Mouse (Mus musculus) MEL (cell line): ENCODE data around the gene Tut4. TPM values are rescaled to one million over a fixed set of nuclear protein-coding genes. Genes with fewer than 3 reads are reported as not detected.

Experiments
- DNase-seq: peaks from one replicate; pipeline ENCODE4 v3.0.0; 2011; ENCODE audit warnings: low read depth, low spot score
- H3K27ac ChIP-seq: 2 replicates; pipeline ENCODE4 v1.5.1; 2012; ENCODE audit warnings: low read depth, mild to moderate bottlenecking, control low read depth, low read length, moderate library complexity; ENCODE audit not compliant: control insufficient read depth
- H3K27me3 ChIP-seq, 2 experiments: fragments of 150-350 bp in 1 of 2; sonication (generic) in 1 of 2; 2 replicates each; pipeline ENCODE4 v1.6.1; 2012; ENCODE audit warnings: low read length in 2 of 2, mild to moderate bottlenecking in 2 of 2, improper control_type of control experiment in 1 of 2, moderate library complexity in 1 of 2; ENCODE audit not compliant: insufficient read depth in 2 of 2, control insufficient read depth in 1 of 2
- H3K36me3 ChIP-seq, 2 experiments: 2 replicates each; pipeline ENCODE4 v1.6.1; 2012 to 2014; ENCODE audit warnings: low read length in 2 of 2, improper control_type of control experiment in 1 of 2, inconsistent platforms in 1 of 2, mild to moderate bottlenecking in 1 of 2; ENCODE audit not compliant: insufficient read depth in 2 of 2, control insufficient read depth in 1 of 2
- H3K4me1 ChIP-seq, 2 experiments: fragments of 150-350 bp in 1 of 2; sonication (generic) in 1 of 2; 2 replicates each; pipeline ENCODE4 v1.6.1; 2012; ENCODE audit warnings: low read length in 2 of 2, improper control_type of control experiment in 1 of 2, mild to moderate bottlenecking in 1 of 2; ENCODE audit not compliant: insufficient read depth in 2 of 2, control insufficient read depth in 1 of 2
- H3K4me3 ChIP-seq, 2 experiments: fragments of 150-350 bp in 1 of 2; sonication (generic) in 1 of 2; 2 replicates each; pipeline ENCODE4 v1.5.1; 2012; ENCODE audit warnings: low read depth in 2 of 2, low read length in 2 of 2, mild to moderate bottlenecking in 2 of 2, moderate library complexity in 2 of 2, control low read depth in 1 of 2, improper control_type of control experiment in 1 of 2; ENCODE audit not compliant: control insufficient read depth in 1 of 2, insufficient read depth in 1 of 2
- H3K79me2 ChIP-seq: 2 replicates; pipeline ENCODE4 v1.6.1; 2012; ENCODE audit warnings: mild to moderate bottlenecking, low read length, moderate library complexity; ENCODE audit not compliant: control insufficient read depth, poor library complexity, insufficient read depth
- H3K9ac ChIP-seq: 2 replicates; pipeline ENCODE4 v1.6.1; 2012; ENCODE audit warnings: low read depth, mild to moderate bottlenecking, control low read depth, low read length, moderate library complexity; ENCODE audit not compliant: control insufficient read depth, poor library complexity, severe bottlenecking
- H3K9me3 ChIP-seq: fragments of 150-350 bp; sonication (generic); replicated peaks from 2 replicates; pipeline ENCODE4 v1.6.1; 2012; ENCODE audit warnings: mild to moderate bottlenecking, low read length, improper control_type of control experiment, moderate library complexity; ENCODE audit not compliant: insufficient read depth
- CHD2 ChIP-seq: IDR thresholded peaks from 2 replicates; pipeline ENCODE4 v1.6.1; 2011; ENCODE audit warnings: low read length, improper control_type of control experiment
- E2F4 ChIP-seq: IDR thresholded peaks from 2 replicates; pipeline ENCODE4 v1.6.1; 2011; ENCODE audit warnings: low read depth, low read length, improper control_type of control experiment, borderline replicate concordance
- ETS1 ChIP-seq: IDR thresholded peaks from 2 replicates; pipeline ENCODE4 v1.6.1; 2012; ENCODE audit warnings: low read depth, mild to moderate bottlenecking, inconsistent platforms, low read length, improper control_type of control experiment, moderate library complexity
- GABPA ChIP-seq: IDR thresholded peaks from 2 replicates; pipeline ENCODE4 v1.6.1; 2012; ENCODE audit warnings: low read depth, mild to moderate bottlenecking, inconsistent platforms, low read length, improper control_type of control experiment, moderate library complexity
- GATA1 ChIP-seq: IDR thresholded peaks from 2 replicates; pipeline ENCODE4 v1.6.1; 2011; ENCODE audit warnings: low read depth, low read length, improper control_type of control experiment
- JUND ChIP-seq: IDR thresholded peaks from 2 replicates; pipeline ENCODE4 v1.6.1; 2011; ENCODE audit warnings: low read depth, mild to moderate bottlenecking, improper control_type of control experiment, low read length
- KAT2A ChIP-seq: conservative IDR thresholded peaks from 2 replicates; pipeline ENCODE4 v1.6.1; 2012; ENCODE audit warnings: low read depth, low read length, improper control_type of control experiment, inconsistent platforms
- MAX ChIP-seq: IDR thresholded peaks from 2 replicates; pipeline ENCODE4 v1.6.1; 2011; ENCODE audit warnings: low read length, improper control_type of control experiment
- MEF2A ChIP-seq: IDR thresholded peaks from 2 replicates; pipeline ENCODE4 v1.6.1; 2014; ENCODE audit warnings: low read depth, mild to moderate bottlenecking, inconsistent platforms, low read length, improper control_type of control experiment; ENCODE audit not compliant: poor library complexity, insufficient replicate concordance, severe bottlenecking; ENCODE audit errors: extremely low read depth
- MYB ChIP-seq: IDR thresholded peaks from 2 replicates; pipeline ENCODE4 v1.6.1; 2011; ENCODE audit warnings: mild to moderate bottlenecking, low read depth, low read length, improper control_type of control experiment
- MYC ChIP-seq: IDR thresholded peaks from 2 replicates; pipeline ENCODE4 v1.6.1; 2011; ENCODE audit warnings: low read depth, mild to moderate bottlenecking, low read length, improper control_type of control experiment, moderate library complexity
- NELFE ChIP-seq: IDR thresholded peaks from 2 replicates; pipeline ENCODE4 v1.6.1; 2011; ENCODE audit warnings: low read depth, low read length, improper control_type of control experiment
- POLR2AphosphoS2 ChIP-seq: IDR thresholded peaks from 2 replicates; pipeline ENCODE4 v1.6.1; 2011; ENCODE audit warnings: low read length, improper control_type of control experiment
- POLR2AphosphoS5 ChIP-seq: IDR thresholded peaks from 2 replicates; pipeline ENCODE4 v1.6.1; 2012; ENCODE audit warnings: low read depth, borderline replicate concordance, mild to moderate bottlenecking, inconsistent platforms, low read length, moderate library complexity, mixed read lengths
- RAD21 ChIP-seq: IDR thresholded peaks from 2 replicates; pipeline ENCODE4 v1.6.1; 2011; ENCODE audit warnings: mild to moderate bottlenecking, low read depth, low read length, improper control_type of control experiment
- RCOR1 ChIP-seq: IDR thresholded peaks from 2 replicates; pipeline ENCODE4 v1.6.1; 2012; ENCODE audit warnings: low read depth, mild to moderate bottlenecking, inconsistent platforms, low read length, improper control_type of control experiment
- SIN3A ChIP-seq: IDR thresholded peaks from 2 replicates; pipeline ENCODE4 v1.6.1; 2012; ENCODE audit warnings: low read length, improper control_type of control experiment, inconsistent platforms
- USF1 ChIP-seq: IDR thresholded peaks from 2 replicates; pipeline ENCODE4 v1.6.1; 2014; ENCODE audit warnings: low read depth, mild to moderate bottlenecking, inconsistent platforms, low read length, improper control_type of control experiment, moderate library complexity
- ZC3H11A ChIP-seq: IDR thresholded peaks from 2 replicates; pipeline ENCODE4 v1.6.1; 2012; ENCODE audit warnings: low read depth, mild to moderate bottlenecking, inconsistent platforms, low read length, improper control_type of control experiment
- polyA plus RNA-seq, 2 experiments: library from polyadenylated mRNA; stranded (reverse) in 1 of 2; unstranded in 1 of 2; fragments of >175 nt in 1 of 2; fragments of >200 nt in 1 of 2; gene quantifications; 2 replicates each; pipeline versions ENCODE4 v1.2.1 to v1.2.4; 2012; ENCODE audit warnings: low replicate concordance in 2 of 2, low read depth in 1 of 2; ENCODE audit not compliant: insufficient read length in 2 of 2, insufficient read depth in 1 of 2, missing spikeins in 1 of 2
- total RNA-seq: library from RNA; depleted of rRNA; stranded (reverse); fragments of 300-350 nt; gene quantifications from 2 replicates; pipeline ENCODE4 v1.2.3, GENCODE M21; 2012

Gene Tut4
- total and polyA plus RNA-seq, 3 experiments: 9.0 to 63.2 TPM; not detected in 1

DNA sequence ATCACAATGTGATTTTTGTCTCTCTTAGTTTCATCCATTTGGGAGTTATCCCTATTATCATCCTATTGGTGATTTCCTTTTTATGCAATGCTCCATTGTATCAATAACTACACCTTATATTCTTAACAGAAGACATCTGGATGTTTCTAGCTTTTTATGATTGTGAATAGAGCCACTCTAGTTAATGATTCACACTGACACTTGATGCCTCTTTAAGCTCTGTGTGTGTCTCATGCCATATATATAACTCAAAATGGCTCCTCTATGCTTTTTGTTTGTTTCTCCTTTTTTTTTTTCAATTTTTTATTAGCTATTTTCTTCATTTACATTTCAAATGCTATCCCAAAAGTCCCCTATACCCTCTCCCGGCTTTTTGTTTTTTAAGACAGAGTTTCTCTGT, 136.6 kb downstream of the Tut4 start:
- no peak overlapping the region for H3K9ac ChIP-seq
- TF ChIP-seq GABPA (no peak), RAD21 (no peak), MYB (no peak), SIN3A (no peak), NELFE (no peak), KAT2A (no peak), RCOR1 (no peak), MAX (no peak), ZC3H11A (no peak), JUND (no peak)
- H3K36me3 ChIP-seq: peaks cover 0 to 32% of the 10 kb centered on the region in 2 experiments; a peak in 2 of 4 replicates
- H3K79me2 ChIP-seq: no peaks in the 10 kb centered on the region
- no peaks in the 10 kb centered on the region for H3K4me1 ChIP-seq
- H3K27ac ChIP-seq: no peak overlapping the region
- H3K4me3 ChIP-seq: no peak overlapping the region
- H3K9me3 ChIP-seq: no peaks in the 10 kb centered on the region
- DNase-seq: no peak
- H3K27me3 ChIP-seq: no peaks in the 10 kb centered on the region

GRCm38 (mm10) chr4:108598306-108598705, 139.1 kb downstream of the Tut4 start:
- no peaks in the 10 kb centered on the region for H3K9me3 ChIP-seq
- H3K9ac ChIP-seq: no peak overlapping the region
- peaks cover 0 to 33% of the 10 kb centered on the region in 2 experiments; a peak in 2 of 4 replicates for H3K36me3 ChIP-seq
- no peak for DNase-seq
- H3K27ac ChIP-seq: no peak overlapping the region
- H3K27me3 ChIP-seq: no peaks in the 10 kb centered on the region
- H3K4me3 ChIP-seq: no peak overlapping the region
- TF ChIP-seq GABPA: no peak
- no peak for TF ChIP-seq POLR2AphosphoS5
- no peak for TF ChIP-seq POLR2AphosphoS2
- TF ChIP-seq MEF2A: no peak
- TF ChIP-seq CHD2: no peak
- TF ChIP-seq ETS1: no peak
- TF ChIP-seq MYC: no peak
- TF ChIP-seq E2F4: no peak
- TF ChIP-seq USF1: no peak
- TF ChIP-seq SIN3A: no peak
- TF ChIP-seq RAD21: no peak
- TF ChIP-seq GATA1: no peak
- TF ChIP-seq, all 39 proteins: peak for 0
- Histone ChIP-seq H3K79me2 (no peaks in the 10 kb centered on the region), H3K4me1 (no peaks in the 10 kb centered on the region)
